Mouse (Mus musculus) limb, embryonic 14.5 days (tissue): ENCODE measurements at regions not wholly inside any gene's neighbourhood (a gene's known extent, or its start where the extent isn't known, plus 50 kb on each side); places are given as distances from the start of the nearest gene placed in this dataset.

Experiments
- ATAC-seq: fragments of 200-750 bp; cut with Nextera tagmentation; 2 replicates; pipeline ENCODE4 v1.8.0; 2017; ENCODE audit warnings: low read depth, moderate number of reproducible peaks, moderate TSS enrichment; ENCODE audit not compliant: low FRiP score
- DNase-seq: peaks from one replicate; pipeline ENCODE4 v3.0.0-alpha.2; 2015; ENCODE audit warnings: low spot score
- H3K27ac ChIP-seq: fragments of 300-500 bp; sonication (generic); replicated peaks from 2 replicates; pipeline ENCODE4 v1.5.1; 2014; ENCODE audit warnings: low read depth, mild to moderate bottlenecking, low read length, moderate library complexity, mixed read lengths
- H3K27me3 ChIP-seq: fragments of 300-500 bp; sonication (generic); 2 replicates; pipeline ENCODE4 v1.6.1; 2014; ENCODE audit warnings: low read length, mixed read lengths; ENCODE audit not compliant: control insufficient read depth, insufficient read depth
- H3K36me3 ChIP-seq: fragments of 300-500 bp; sonication (generic); 2 replicates; pipeline ENCODE4 v1.6.1; 2014; ENCODE audit warnings: mild to moderate bottlenecking, low read length, moderate library complexity, mixed read lengths; ENCODE audit not compliant: control insufficient read depth, insufficient read depth
- H3K4me1 ChIP-seq: fragments of 300-500 bp; sonication (generic); 2 replicates; pipeline ENCODE4 v1.6.1; 2014; ENCODE audit warnings: antibody characterized with exemption, low read length, mixed read lengths; ENCODE audit not compliant: control insufficient read depth, insufficient read depth
- H3K4me2 ChIP-seq: fragments of 300-500 bp; sonication (generic); replicated peaks from 2 replicates; pipeline ENCODE4 v1.6.1; 2014; ENCODE audit warnings: low read depth, mild to moderate bottlenecking, low read length, moderate library complexity; ENCODE audit not compliant: severe bottlenecking
- H3K4me3 ChIP-seq: fragments of 300-500 bp; sonication (generic); replicated peaks from 2 replicates; pipeline ENCODE4 v1.5.1; 2014; ENCODE audit warnings: low read length
- H3K9ac ChIP-seq: fragments of 300-500 bp; sonication (generic); 2 replicates; pipeline ENCODE4 v1.6.1; 2014; ENCODE audit warnings: mild to moderate bottlenecking, low read depth, low read length, moderate library complexity; ENCODE audit not compliant: severe bottlenecking
- H3K9me3 ChIP-seq: fragments of 300-500 bp; sonication (generic); 2 replicates; pipeline ENCODE4 v1.6.1; 2016; ENCODE audit warnings: low read length; ENCODE audit not compliant: control insufficient read depth
- POLR2A ChIP-seq: fragments of 200-500 bp; IDR thresholded peaks from 2 replicates; pipeline ENCODE4 v1.8.0; 2012; ENCODE audit warnings: inconsistent platforms, mild to moderate bottlenecking, moderate library complexity, borderline replicate concordance; ENCODE audit not compliant: insufficient read depth, insufficient read length; ENCODE audit errors: extremely low read depth
- WGBS: fragments of 180-500 bp; shearing (Covaris S2); extraction: QIAGEN DNeasy Blood & Tissue Kit; methylation state at CpG from one replicate; pipeline ENCODE4 v1.1.7; 2014; 5-methylcytosine and 5-hydroxymethylcytosine counted together

DNA sequence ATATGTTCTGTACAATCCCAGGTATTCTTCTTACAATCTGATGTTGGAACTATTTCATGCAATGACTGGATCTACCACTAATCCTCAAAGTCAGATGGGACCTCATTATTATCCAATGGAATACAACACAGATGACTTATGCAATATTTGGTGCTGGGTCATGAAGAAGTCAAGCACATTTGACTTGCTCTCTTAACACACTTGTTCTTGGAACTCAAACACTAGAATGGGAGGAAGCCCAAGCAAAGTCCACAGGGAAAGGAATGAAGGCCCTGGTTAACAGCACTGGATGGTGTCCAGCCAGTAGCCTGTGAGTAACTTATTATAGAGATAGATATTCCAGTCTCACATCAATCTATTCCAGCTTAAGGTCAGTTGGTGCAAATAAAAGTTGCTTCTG is 486.8 kb upstream of the Gm11114 start:
- H3K36me3 ChIP-seq, result no peaks in the 10 kb centered on the region
- H3K9ac ChIP-seq, result no peak overlapping the region
- H3K4me3 ChIP-seq, result no peak overlapping the region
- H3K4me1 ChIP-seq, result no peaks in the 10 kb centered on the region
- TF ChIP-seq POLR2A, result no peak
- H3K27ac ChIP-seq, result no peak overlapping the region
- H3K4me2 ChIP-seq, result no peak overlapping the region
- H3K9me3 ChIP-seq, result no peaks in the 10 kb centered on the region
- DNase-seq, result peak; percentile 10
- no peaks in the 10 kb centered on the region for H3K27me3 ChIP-seq
- ATAC-seq, result no peak

DNA sequence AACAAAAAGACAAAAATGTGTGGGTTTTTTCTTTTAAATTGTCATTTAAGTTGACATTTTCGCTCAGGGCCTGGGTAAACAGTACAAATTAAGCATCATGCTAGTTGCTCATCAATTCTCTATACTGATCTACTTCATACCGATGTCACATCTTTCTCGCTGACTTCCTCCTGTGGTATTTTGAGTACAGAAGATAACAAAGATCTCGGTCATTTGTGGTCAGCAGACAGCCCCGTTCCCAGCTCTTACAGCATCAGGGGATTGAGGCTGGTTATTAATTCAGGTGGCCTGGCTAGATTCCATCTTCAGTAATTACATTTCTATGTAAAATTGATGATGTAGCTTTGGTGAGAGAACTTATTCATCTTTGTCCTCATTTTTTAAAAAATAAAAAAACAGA is 483.6 kb upstream of the Gm11114 start:
- H3K4me3 ChIP-seq, result no peak overlapping the region
- no peaks in the 10 kb centered on the region for H3K27me3 ChIP-seq
- no peak overlapping the region for H3K4me2 ChIP-seq
- no peak overlapping the region for H3K27ac ChIP-seq
- no peaks in the 10 kb centered on the region for H3K9me3 ChIP-seq
- 81% methylated on average over 5 of the region's 5 CpGs for WGBS
- TF ChIP-seq POLR2A, result no peak
- H3K9ac ChIP-seq, result no peak overlapping the region
- DNase-seq (no peak), ATAC-seq (no peak)
- H3K4me1 ChIP-seq, result no peaks in the 10 kb centered on the region
- H3K36me3 ChIP-seq, result no peaks in the 10 kb centered on the region

- 74% methylated on average over 2 of the region's 2 CpGs for WGBS
- Histone ChIP-seq H3K4me2 (no peak overlapping the region), H3K27me3 (no peaks in the 10 kb centered on the region), H3K9me3 (no peaks in the 10 kb centered on the region), H3K4me1 (no peaks in the 10 kb centered on the region), H3K9ac (no peak overlapping the region), H3K36me3 (no peaks in the 10 kb centered on the region), H3K27ac (no peak overlapping the region), H3K4me3 (no peak overlapping the region)
- no peak for TF ChIP-seq POLR2A
- DNase-seq (no peak), ATAC-seq (no peak)
These were observed 481.9 kb upstream of the Gm11114 start for GRCm38 (mm10) chr9:84830639-84831038.

DNA sequence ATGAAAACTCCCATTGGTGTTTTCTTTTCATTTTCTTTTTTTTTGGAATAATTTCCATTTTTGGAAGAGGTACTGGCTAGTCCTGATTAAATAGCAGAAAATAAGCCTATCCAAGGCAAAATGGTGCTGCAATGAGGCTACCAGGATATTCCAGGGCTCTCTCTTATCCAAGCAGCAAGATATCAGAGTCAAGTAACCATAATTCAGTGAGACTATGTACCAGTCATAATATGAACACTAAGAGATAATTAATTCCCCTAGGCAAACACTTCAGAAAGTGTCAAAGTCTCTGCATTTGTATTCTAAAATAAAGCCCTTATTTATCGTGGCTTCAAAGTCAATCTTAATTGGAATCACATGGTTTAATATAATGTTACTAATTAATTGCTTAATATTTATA is 475.1 kb upstream of the Gm11114 start:
- WGBS, result 55% methylated on average over 1 of the region's 1 CpGs
- Histone ChIP-seq H3K27ac (no peak overlapping the region), H3K9ac (no peak overlapping the region), H3K4me2 (no peak overlapping the region), H3K4me3 (no peak overlapping the region), H3K36me3 (no peaks in the 10 kb centered on the region), H3K4me1 (no peaks in the 10 kb centered on the region), H3K27me3 (no peaks in the 10 kb centered on the region), H3K9me3 (no peaks in the 10 kb centered on the region)
- ATAC-seq (no peak), DNase-seq (no peak)
- TF ChIP-seq POLR2A, result no peak

- ATAC-seq (no peak), DNase-seq (no peak)
- no peaks in the 10 kb centered on the region for H3K27me3 ChIP-seq
- H3K9me3 ChIP-seq, result no peaks in the 10 kb centered on the region
- H3K4me3 ChIP-seq, result no peak overlapping the region
- H3K9ac ChIP-seq, result no peak overlapping the region
- TF ChIP-seq POLR2A, result no peak
- H3K27ac ChIP-seq, result no peak overlapping the region
- H3K36me3 ChIP-seq, result no peaks in the 10 kb centered on the region
- no peak overlapping the region for H3K4me2 ChIP-seq
- no peaks in the 10 kb centered on the region for H3K4me1 ChIP-seq
These were observed 468.6 kb upstream of the Gm11114 start for GRCm38 (mm10) chr9:84844021-84844420.

- Histone ChIP-seq H3K9ac (no peak overlapping the region), H3K27me3 (no peaks in the 10 kb centered on the region), H3K4me2 (0 out of 2 replicates have a peak overlapping the region, but pooled peaks have one; percentile 7), H3K4me3 (no peak overlapping the region), H3K4me1 (no peaks in the 10 kb centered on the region), H3K36me3 (no peaks in the 10 kb centered on the region), H3K9me3 (no peaks in the 10 kb centered on the region), H3K27ac (no peak overlapping the region)
- TF ChIP-seq POLR2A, result no peak
- 56% methylated on average over 6 of the region's 6 CpGs for WGBS
- no peak for ATAC-seq
- DNase-seq, result peak; percentile 45
These were observed 451.0 kb upstream of the Gm11114 start for GRCm38 (mm10) chr9:84861600-84861999.
